ENCODE assay signal across 9 mouse cellular contexts in the genomic region with DNA sequence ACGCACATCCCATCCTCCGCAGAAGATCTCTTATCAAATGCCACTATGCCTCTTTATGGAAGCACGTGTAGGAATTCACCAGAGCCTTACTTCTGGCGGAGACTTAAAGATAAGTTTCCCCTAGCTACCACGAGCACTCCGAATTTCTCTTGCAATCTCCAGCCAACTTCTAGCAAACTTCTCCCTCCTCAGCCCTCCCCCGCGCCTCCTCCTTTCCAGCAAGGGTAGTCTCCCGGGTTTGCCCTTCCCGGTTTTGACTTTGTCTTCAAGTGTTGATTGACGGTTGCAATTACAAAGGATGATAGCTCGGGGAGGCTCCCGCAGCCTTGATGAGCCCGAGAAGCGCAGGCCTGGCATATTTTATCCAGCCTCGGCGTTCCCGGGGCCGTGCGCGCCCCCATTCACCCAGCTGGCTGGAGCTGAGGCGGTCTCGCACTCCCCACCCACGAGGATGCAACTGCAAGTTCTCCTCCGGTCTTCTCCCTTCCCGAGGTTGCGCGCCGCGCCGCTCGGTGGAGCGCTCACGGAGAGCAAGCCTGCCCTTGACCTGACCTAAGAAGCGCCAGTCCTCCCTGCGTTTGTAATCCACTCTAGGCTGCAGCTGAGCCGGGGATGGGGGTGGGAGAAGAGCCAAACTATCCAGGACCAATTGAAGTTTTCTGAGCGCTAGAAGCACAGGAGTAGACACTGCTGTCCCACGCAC. TPM values are rescaled to one million over a fixed set of nuclear protein-coding genes. Genes with fewer than 3 reads are reported as not detected.
DNase-seq lines count a peak whose midpoint lies in the region; ATAC-seq and TF ChIP-seq lines count a peak whose summit lies in the region.
"Had no signal": no experiment of that assay in that cellular context is flagged by ENCODE, and none has a peak within 500 bp of the region (broad histone marks: within the 10 kb centered on the region; RNA-seq: fewer than 3 reads in every experiment).

No protein-coding gene starts in this region.

- peaks cover 14% of the 10 kb centered on the region; the same call in 1 of the 2 replicates for H3K4me1 ChIP-seq in kidney, embryonic 14.5 days (ENCODE audit: control insufficient read depth, insufficient read depth, low read length)
- peaks cover 17% of the 10 kb centered on the region for H3K4me1 ChIP-seq in heart, postnatal 0 days (ENCODE audit: control insufficient read depth, insufficient read depth)
- H3K4me1 ChIP-seq in liver, adult 2 months (ENCODE audit: control insufficient read depth, insufficient read depth, low read length): peaks cover 24% of the 10 kb centered on the region
- peaks cover 19% of the 10 kb centered on the region for H3K4me1 ChIP-seq in stomach, embryonic 16.5 days (ENCODE audit: control insufficient read depth, insufficient read depth, low read length)
- H3K4me1 ChIP-seq in thymus, adult 2 months (replicated peaks; ENCODE audit: control insufficient read depth, insufficient read depth, low read length): peaks cover 3% of the 10 kb centered on the region; the same call in 1 of the 2 replicates

- no peaks in the 10 kb centered on the region for H3K9me3 ChIP-seq in kidney, embryonic 14.5 days (ENCODE audit: control insufficient read depth, low read length)
- H3K9me3 ChIP-seq in heart, postnatal 0 days (replicated peaks; ENCODE audit: control insufficient read depth, low read length): no peaks in the 10 kb centered on the region
- H3K9me3 ChIP-seq in stomach, embryonic 16.5 days (replicated peaks; ENCODE audit: control insufficient read depth, low read length): no peaks in the 10 kb centered on the region

- no peaks in the 10 kb centered on the region for H3K36me3 ChIP-seq in kidney, embryonic 14.5 days (ENCODE audit: control insufficient read depth, insufficient read depth, low read length)
- H3K36me3 ChIP-seq in heart, postnatal 0 days (replicated peaks; ENCODE audit: control insufficient read depth, insufficient read depth, low read length): no peaks in the 10 kb centered on the region
- no peaks in the 10 kb centered on the region for H3K36me3 ChIP-seq in liver, adult 2 months (ENCODE audit: control insufficient read depth, insufficient read depth, low read length)
- H3K36me3 ChIP-seq in stomach, embryonic 16.5 days (ENCODE audit: control insufficient read depth, insufficient read depth, low read length): no peaks in the 10 kb centered on the region
- H3K36me3 ChIP-seq in thymus, adult 2 months (ENCODE audit: control insufficient read depth, insufficient read depth, low read length): no peaks in the 10 kb centered on the region

- no peak overlapping the region for H3K9ac ChIP-seq in kidney, embryonic 14.5 days (ENCODE audit: low read depth, low read length)
- H3K9ac ChIP-seq in heart, postnatal 0 days (replicated peaks; ENCODE audit: low read depth, low read length): no peak overlapping the region
- peak overlapping the region; percentile 30; the same call in 1 of the 2 replicates for H3K9ac ChIP-seq in liver, adult 2 months (ENCODE audit: low read depth, low read length)
- H3K9ac ChIP-seq in stomach, embryonic 16.5 days (ENCODE audit: low read length): peak overlapping the region; percentile 36

- DNase-seq in kidney, adult 11 months: no peak
- DNase-seq in brain, adult 2 months (ENCODE audit: low read depth, low spot score): peak; percentile 10
- no peak for DNase-seq in heart, postnatal 0 days (ENCODE audit: low spot score)
- DNase-seq in liver, adult 2 months (ENCODE audit: extremely low read depth, low read depth, low spot score): peak; percentile 50
- DNase-seq in thymus, adult 2 months: no peak
- no peak for DNase-seq in T-cell, adult 2 months (ENCODE audit: low spot score)

- TF ChIP-seq CTCF in heart, postnatal 0 days (IDR thresholded peaks at IDR 0.05; ENCODE audit: low read depth): no peak
- 0 out of 2 replicates have a peak, but pooled peaks have one; percentile 18 for TF ChIP-seq CTCF in liver, adult 2 months (IDR thresholded peaks at IDR 0.05; ENCODE audit: low read depth, low read length)
- TF ChIP-seq CTCF in thymus, adult 2 months (IDR thresholded peaks at IDR 0.05; ENCODE audit: borderline replicate concordance, control insufficient read depth, extremely low read depth, insufficient read depth, low read length, poor library complexity): no peak

- no peak for TF ChIP-seq EP300 in heart, postnatal 0 days (IDR thresholded peaks at IDR 0.05; ENCODE audit: low read depth)

- H3K4me2 ChIP-seq in kidney, embryonic 14.5 days (replicated peaks; ENCODE audit: low read depth, low read length): peak overlapping the region; percentile 46
- peak overlapping the region; percentile 61 for H3K4me2 ChIP-seq in heart, postnatal 0 days (ENCODE audit: low read depth, low read length)
- peak overlapping the region; percentile 61 for H3K4me2 ChIP-seq in stomach, embryonic 16.5 days (ENCODE audit: low read depth, low read length)

- TF ChIP-seq POLR2A in liver, adult 2 months (IDR thresholded peaks at IDR 0.05; ENCODE audit: extremely low read depth, insufficient read depth, low read length): no peak
- no peak for TF ChIP-seq POLR2A in thymus, adult 2 months (IDR thresholded peaks at IDR 0.05; ENCODE audit: control insufficient read depth, extremely low read depth, insufficient read depth, low read length, poor library complexity)

- H3K79me2 ChIP-seq in liver, adult 2 months (ENCODE audit: control insufficient read depth, insufficient read depth, low read length): peaks cover 22% of the 10 kb centered on the region

- under 1% methylated on average over 39 of the region's 39 CpGs for WGBS in kidney, embryonic 14.5 days
- under 1% methylated on average over 39 of the region's 39 CpGs for WGBS in heart, postnatal 0 days
- WGBS in liver, adult 2 months: 26% methylated on average over 39 of the region's 39 CpGs
- WGBS in stomach, embryonic 16.5 days: under 1% methylated on average over 39 of the region's 39 CpGs
- 5% methylated on average over 39 of the region's 39 CpGs for WGBS in thymus, adult 2 months

- no peak overlapping the region for H3K27ac ChIP-seq in kidney, embryonic 14.5 days (ENCODE audit: low read depth, low read length)
- no peak overlapping the region for H3K27ac ChIP-seq in heart, postnatal 0 days (ENCODE audit: low read depth)
- H3K27ac ChIP-seq in liver, adult 2 months (replicated peaks; ENCODE audit: insufficient read depth, low read depth, low read length): no peak overlapping the region
- H3K27ac ChIP-seq in stomach, embryonic 16.5 days (ENCODE audit: low read length): no peak overlapping the region
- H3K27ac ChIP-seq in thymus, adult 2 months (ENCODE audit: control insufficient read depth, insufficient read depth, low read length): no peak overlapping the region

- ATAC-seq in kidney, embryonic 14.5 days (ENCODE audit: low FRiP score, low TSS enrichment): no peak; the same call in 1 of the 2 replicates
- ATAC-seq in heart, postnatal 0 days (ENCODE audit: insufficient read depth, low read depth): 0 out of 2 replicates have a peak, but pooled peaks have one; percentile 19
- no peak for ATAC-seq in stomach, embryonic 16.5 days (ENCODE audit: insufficient read depth, low FRiP score)
- ATAC-seq: Patski had no signal

- peaks cover 83% of the 10 kb centered on the region for H3K27me3 ChIP-seq in kidney, embryonic 14.5 days (ENCODE audit: control insufficient read depth, insufficient read depth, low read length)
- peaks cover 88% of the 10 kb centered on the region for H3K27me3 ChIP-seq in heart, postnatal 0 days (ENCODE audit: control insufficient read depth, insufficient read depth, low read length)
- no peaks in the 10 kb centered on the region for H3K27me3 ChIP-seq in liver, adult 2 months (ENCODE audit: control insufficient read depth, insufficient read depth, low read length)
- peaks cover 55% of the 10 kb centered on the region for H3K27me3 ChIP-seq in stomach, embryonic 16.5 days (ENCODE audit: control insufficient read depth, insufficient read depth, low read length)
- peaks cover 46% of the 10 kb centered on the region for H3K27me3 ChIP-seq in thymus, adult 2 months (ENCODE audit: control insufficient read depth, insufficient read depth, low read length)

- peak overlapping the region; percentile 20 for H3K4me3 ChIP-seq in kidney, embryonic 14.5 days (ENCODE audit: low read length)
- H3K4me3 ChIP-seq in heart, postnatal 0 days (ENCODE audit: low read depth, low read length): peak overlapping the region; percentile 41
- H3K4me3 ChIP-seq in liver, adult 2 months (ENCODE audit: insufficient read depth, low read depth, low read length): peak overlapping the region; percentile 38; the same call in 1 of the 2 replicates
- peak overlapping the region; percentile 36 for H3K4me3 ChIP-seq in stomach, embryonic 16.5 days (replicated peaks; ENCODE audit: low read length)
- H3K4me3 ChIP-seq in thymus, adult 2 months (ENCODE audit: control insufficient read depth, insufficient read depth, low read length): no peak overlapping the region

RNA-seq across cellular contexts. Expression of a gene that starts 7.5 kb away (rescaled TPM):
- polyA plus RNA-seq in kidney, embryonic 14.5 days (2014; fragmentation: Nextera tagmentation; extraction: Ambion mirVana): 0.10 and 0.46 TPM in 2 replicates
- total RNA-seq in heart, postnatal 0 days (2014; rRNA removed; ENCODE audit: low replicate concordance): 1.2 and 1.6 TPM in 2 replicates
- polyA plus RNA-seq in heart, postnatal 0 days (2015; fragmentation: Nextera tagmentation; extraction: Ambion mirVana): 0.29 and 0.45 TPM in 2 replicates
- total RNA-seq in liver, adult 2 months (2014; rRNA removed): 37.7 and 41.5 TPM in 2 replicates
- 21.4 and 24.0 TPM in 2 replicates for polyA plus RNA-seq in liver, adult 2 months (2012; rRNA removed)
- polyA plus RNA-seq in stomach, embryonic 16.5 days (2015; fragmentation: Nextera tagmentation; extraction: Ambion mirVana): 3.2 and 4.1 TPM in 2 replicates
- 0.19 and 0.22 TPM in 2 replicates for polyA plus RNA-seq in thymus, adult 2 months (2012; rRNA removed)

Comparison
In these comparisons a context has a peak if more than half of its experiments do, and no peak if none do; other contexts are left out.
1. H3K9ac ChIP-seq: peak in liver, adult 2 months (single experiment) and stomach, embryonic 16.5 days (single experiment); none in kidney, embryonic 14.5 days (single experiment) and heart, postnatal 0 days (single experiment).
2. DNase-seq: peak in brain, adult 2 months (single experiment) and liver, adult 2 months (single experiment); none in kidney, adult 11 months (single experiment), heart, postnatal 0 days (single experiment), thymus, adult 2 months (single experiment) and T-cell, adult 2 months (single experiment).
3. Peak in every context shown above with its lines, with median percentiles within 50 percentile points of each other: H3K4me2 ChIP-seq.